Mouse (Mus musculus) embryonic facial prominence, embryonic 14.5 days (tissue): ENCODE measurements around the gene Smcp. TPM values are rescaled to one million over a fixed set of nuclear protein-coding genes. Genes with fewer than 3 reads are reported as not detected.

Source experiments
- ATAC-seq: fragments of 200-750 bp; cut with Nextera tagmentation; 2 replicates; pipeline ENCODE4 v1.8.0; 2017; ENCODE audit warnings: low read depth, moderate number of reproducible peaks, moderate TSS enrichment
- DNase-seq: peaks from one replicate; pipeline ENCODE4 v3.0.0-alpha.2; 2015; ENCODE audit warnings: low spot score
- H3K27ac ChIP-seq: fragments of 300-500 bp; sonication (generic); replicated peaks from 2 replicates; pipeline ENCODE4 v1.5.1; 2014; ENCODE audit warnings: low read depth, mild to moderate bottlenecking, low read length, moderate library complexity
- H3K27me3 ChIP-seq: fragments of 300-500 bp; sonication (generic); replicated peaks from 2 replicates; pipeline ENCODE4 v1.6.1; 2014; ENCODE audit warnings: low read length; ENCODE audit not compliant: control insufficient read depth, insufficient read depth
- H3K36me3 ChIP-seq: fragments of 300-500 bp; sonication (generic); 2 replicates; pipeline ENCODE4 v1.6.1; 2014; ENCODE audit warnings: low read length, mixed read lengths; ENCODE audit not compliant: control insufficient read depth, insufficient read depth
- H3K4me1 ChIP-seq: fragments of 300-500 bp; sonication (generic); 2 replicates; pipeline ENCODE4 v1.6.1; 2014; ENCODE audit warnings: antibody characterized with exemption, low read length; ENCODE audit not compliant: control insufficient read depth, insufficient read depth
- H3K4me2 ChIP-seq: fragments of 300-500 bp; sonication (generic); 2 replicates; pipeline ENCODE4 v1.6.1; 2014; ENCODE audit warnings: low read depth, mild to moderate bottlenecking, low read length, moderate library complexity, mixed read lengths
- H3K4me3 ChIP-seq: fragments of 300-500 bp; sonication (generic); 2 replicates; pipeline ENCODE4 v1.5.1; 2014; ENCODE audit warnings: low read depth, mild to moderate bottlenecking, low read length
- H3K9ac ChIP-seq: fragments of 300-500 bp; sonication (generic); 2 replicates; pipeline ENCODE4 v1.6.1; 2014; ENCODE audit warnings: low read depth, mild to moderate bottlenecking, low read length, moderate library complexity, mixed read lengths
- H3K9me3 ChIP-seq: fragments of 300-500 bp; sonication (generic); 2 replicates; pipeline ENCODE4 v1.6.1; 2016; ENCODE audit warnings: low read length; ENCODE audit not compliant: control insufficient read depth
- WGBS: fragments of 180-500 bp; shearing (Covaris S2); extraction: QIAGEN DNeasy Blood & Tissue Kit; methylation state at CpG from one replicate; pipeline ENCODE4 v1.1.7; 2014; 5-methylcytosine and 5-hydroxymethylcytosine counted together
- polyA plus RNA-seq: library from polyadenylated mRNA; unstranded; fragments of >200 nt; fragmentation: Nextera tagmentation; extraction: Ambion mirVana; gene quantifications from 2 replicates; pipeline ENCODE4 v1.2.1, GENCODE M21; 2014

Gene Smcp
- polyA plus RNA-seq, 1 experiment from 2014 or later: not detected

DNA sequence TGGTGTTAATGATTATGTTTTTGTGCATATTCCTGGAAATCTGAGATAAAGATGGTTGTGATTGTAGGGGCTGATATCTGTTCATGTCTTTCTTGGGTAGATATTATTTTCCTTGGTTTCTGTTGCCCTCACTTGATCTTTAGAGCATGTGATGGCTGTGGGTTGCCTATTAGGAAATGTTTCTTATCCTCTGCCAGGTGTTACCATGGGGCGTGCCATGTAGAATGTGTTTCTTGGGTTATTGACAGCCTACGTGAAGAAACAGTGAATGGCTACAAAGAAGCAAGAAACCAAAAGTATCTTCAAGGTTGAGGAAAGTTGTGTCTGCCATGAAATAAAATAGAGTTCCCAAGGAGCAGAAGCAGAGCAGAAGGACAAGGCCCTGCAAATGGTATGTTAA is 9.6 kb upstream of the Smcp start:
- DNase-seq: no peak
- Histone ChIP-seq H3K27me3 (no peaks in the 10 kb centered on the region), H3K4me3 (no peak overlapping the region), H3K36me3 (no peaks in the 10 kb centered on the region), H3K9me3 (peaks cover 4% of the 10 kb centered on the region; the same call in 1 of the 2 replicates), H3K4me2 (no peak overlapping the region), H3K27ac (no peak overlapping the region), H3K9ac (no peak overlapping the region), H3K4me1 (no peaks in the 10 kb centered on the region)
- WGBS: 84% methylated on average over 2 of the region's 2 CpGs
- no peak for ATAC-seq

DNA sequence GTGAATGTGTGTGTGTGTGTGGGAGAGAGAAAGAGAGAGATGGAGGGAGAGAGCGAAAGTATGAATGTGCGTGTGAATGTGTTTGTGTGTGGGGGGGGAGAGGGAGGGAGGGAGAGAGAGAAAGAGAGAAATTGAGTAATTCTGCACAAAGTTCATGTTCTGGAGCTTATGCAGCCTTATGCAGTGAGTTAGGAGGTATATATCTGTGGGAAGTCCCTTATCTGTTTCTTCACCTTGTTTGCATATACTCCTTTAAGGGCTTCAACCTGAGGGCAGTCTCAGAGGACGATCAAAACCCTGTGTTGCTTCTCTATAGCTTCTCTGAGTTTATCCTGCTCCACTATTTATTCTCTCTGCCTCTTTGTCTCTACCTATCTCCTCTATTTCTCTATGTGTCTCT is 1.6 kb downstream of the Smcp start:
- H3K4me2 ChIP-seq: no peak overlapping the region
- no peaks in the 10 kb centered on the region for H3K36me3 ChIP-seq
- no peaks in the 10 kb centered on the region for H3K4me1 ChIP-seq
- no peak for ATAC-seq
- H3K9ac ChIP-seq: no peak overlapping the region
- no peak overlapping the region for H3K27ac ChIP-seq
- WGBS: 71% methylated on average over 3 of the region's 3 CpGs
- no peak for DNase-seq
- no peaks in the 10 kb centered on the region for H3K27me3 ChIP-seq
- no peaks in the 10 kb centered on the region for H3K9me3 ChIP-seq
- H3K4me3 ChIP-seq: no peak overlapping the region

DNA sequence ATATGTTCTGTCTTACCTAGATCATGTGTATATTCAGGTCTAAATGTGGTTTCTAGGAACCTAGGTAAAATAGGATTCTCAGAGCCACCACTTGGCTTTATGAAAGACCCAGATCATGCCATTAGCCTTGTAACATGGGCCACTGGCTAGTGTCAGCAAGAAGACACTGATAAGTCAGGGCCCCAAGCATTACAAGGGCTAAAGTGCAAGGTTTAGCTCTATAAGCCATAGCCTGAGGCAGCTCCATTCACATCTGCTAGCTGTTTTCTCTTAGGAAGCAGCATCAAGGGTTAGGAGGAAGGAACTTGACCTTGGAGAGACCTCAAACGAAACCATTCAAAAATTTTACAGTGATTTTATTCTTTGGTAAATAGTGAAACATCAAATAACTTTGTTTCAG is 3.7 kb downstream of the Smcp start:
- H3K27me3 ChIP-seq: no peaks in the 10 kb centered on the region
- WGBS: 28% methylated on average over 1 of the region's 1 CpGs
- H3K9ac ChIP-seq: no peak overlapping the region
- no peaks in the 10 kb centered on the region for H3K36me3 ChIP-seq
- no peaks in the 10 kb centered on the region for H3K4me1 ChIP-seq
- no peak for ATAC-seq
- no peak overlapping the region for H3K4me2 ChIP-seq
- H3K9me3 ChIP-seq: no peaks in the 10 kb centered on the region
- no peak for DNase-seq
- H3K27ac ChIP-seq: no peak overlapping the region
- H3K4me3 ChIP-seq: no peak overlapping the region

DNA sequence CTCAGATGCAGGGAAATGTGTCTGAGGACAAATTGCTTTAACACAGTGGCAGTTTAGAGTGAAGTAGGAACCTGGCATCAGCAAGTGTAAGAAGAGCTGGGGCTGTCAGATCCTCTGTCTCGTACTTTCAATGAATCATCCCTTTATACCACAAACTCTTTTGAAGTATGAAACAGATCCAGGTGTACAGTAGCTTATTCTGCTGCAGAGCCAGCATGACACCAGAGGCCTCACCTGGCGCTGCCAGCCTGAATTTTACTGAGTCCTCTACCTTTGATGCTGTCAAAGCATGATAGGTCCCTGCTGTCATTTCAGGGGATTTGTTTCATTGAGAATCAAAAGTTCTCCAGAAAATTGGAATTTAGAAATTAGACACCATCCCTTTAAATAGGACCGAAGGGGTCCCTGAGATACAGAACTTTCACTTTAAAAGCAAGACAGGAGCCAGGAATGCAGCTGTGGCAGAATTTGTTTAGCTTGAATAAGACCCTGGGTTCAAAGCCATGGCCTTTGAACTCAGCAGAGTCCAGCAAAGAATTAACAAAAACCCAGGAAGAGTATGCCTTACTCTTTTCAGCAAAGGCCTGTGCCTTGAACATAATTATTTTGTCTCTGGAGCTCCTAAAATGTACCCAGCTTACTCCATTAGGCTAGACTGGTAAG is 5.5 kb downstream of the Smcp start:
- no peaks in the 10 kb centered on the region for H3K36me3 ChIP-seq
- H3K27ac ChIP-seq: no peak overlapping the region
- no peak overlapping the region for H3K9ac ChIP-seq
- no peaks in the 10 kb centered on the region for H3K27me3 ChIP-seq
- H3K4me3 ChIP-seq: no peak overlapping the region
- 53% methylated on average over 3 of the region's 3 CpGs for WGBS
- ATAC-seq (no peak), DNase-seq (no peak)
- no peaks in the 10 kb centered on the region for H3K9me3 ChIP-seq
- H3K4me2 ChIP-seq: no peak overlapping the region
- no peaks in the 10 kb centered on the region for H3K4me1 ChIP-seq

DNA sequence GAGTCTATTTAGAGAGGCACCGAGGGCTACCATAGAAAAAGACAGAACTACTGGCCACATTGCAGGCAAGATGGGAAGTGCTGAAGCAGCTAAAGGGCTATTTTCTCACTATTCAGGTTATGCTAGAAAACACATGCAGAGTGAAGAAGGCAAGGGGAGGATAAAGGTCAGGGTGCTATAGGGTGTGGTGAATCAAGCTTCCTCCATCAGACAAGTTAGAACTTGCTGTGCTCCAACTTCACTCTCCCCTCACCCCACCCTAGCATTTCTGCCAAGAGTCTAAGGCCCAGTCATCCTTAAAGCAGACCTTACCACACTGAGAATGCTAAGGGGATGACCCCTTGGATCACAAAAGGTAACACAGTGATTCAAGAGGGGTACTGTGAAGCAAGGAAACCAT is 9.3 kb downstream of the Smcp start:
- 76% methylated on average over 1 of the region's 1 CpGs for WGBS
- H3K27me3 ChIP-seq: no peaks in the 10 kb centered on the region
- H3K9me3 ChIP-seq: no peaks in the 10 kb centered on the region
- no peak overlapping the region for H3K4me2 ChIP-seq
- H3K9ac ChIP-seq: no peak overlapping the region
- ATAC-seq (no peak), DNase-seq (no peak)
- H3K4me3 ChIP-seq: no peak overlapping the region
- no peaks in the 10 kb centered on the region for H3K36me3 ChIP-seq
- no peaks in the 10 kb centered on the region for H3K4me1 ChIP-seq
- H3K27ac ChIP-seq: no peak overlapping the region

DNA sequence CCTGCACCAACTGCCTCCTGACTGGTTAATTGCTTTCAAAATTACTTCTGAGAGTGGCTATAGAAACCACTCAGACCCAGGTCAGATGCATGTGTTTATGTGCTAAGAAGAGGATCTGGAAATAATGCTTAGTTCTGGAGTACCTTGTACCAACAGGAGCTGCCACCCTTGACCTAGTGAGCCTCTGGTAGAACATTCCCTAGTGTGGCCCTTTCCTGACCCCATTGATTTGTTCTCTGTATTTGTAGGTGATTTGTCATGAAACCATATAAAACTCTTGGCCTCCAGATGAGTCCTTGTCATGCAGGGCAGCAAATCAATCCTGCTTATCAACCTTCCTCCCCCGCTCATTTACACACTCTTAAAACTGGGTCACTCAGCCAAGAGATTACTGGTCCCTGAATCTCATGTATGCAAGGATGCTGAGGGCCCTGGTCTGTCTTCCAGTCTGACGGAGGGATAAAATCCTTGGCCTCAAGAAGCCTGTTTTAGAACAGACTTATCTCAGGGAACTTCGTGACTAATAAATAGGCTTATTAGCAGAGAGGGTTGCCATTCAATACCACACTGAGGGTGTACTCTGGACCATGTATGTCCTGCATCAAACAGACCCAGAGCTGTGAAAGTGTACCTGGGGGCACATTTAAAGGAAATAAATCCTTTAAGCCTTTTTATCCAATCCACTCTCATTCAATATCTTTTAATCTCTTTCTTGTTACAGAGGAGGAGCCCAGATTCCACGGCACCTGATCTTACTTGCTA is 10.0 kb downstream of the Smcp start:
- H3K9ac ChIP-seq: no peak overlapping the region
- H3K4me1 ChIP-seq: no peaks in the 10 kb centered on the region
- DNase-seq (no peak), ATAC-seq (no peak)
- H3K9me3 ChIP-seq: no peaks in the 10 kb centered on the region
- H3K4me2 ChIP-seq: no peak overlapping the region
- H3K27me3 ChIP-seq: no peaks in the 10 kb centered on the region
- H3K36me3 ChIP-seq: no peaks in the 10 kb centered on the region
- WGBS: 79% methylated on average over 4 of the region's 4 CpGs
- no peak overlapping the region for H3K4me3 ChIP-seq
- H3K27ac ChIP-seq: no peak overlapping the region

DNA sequence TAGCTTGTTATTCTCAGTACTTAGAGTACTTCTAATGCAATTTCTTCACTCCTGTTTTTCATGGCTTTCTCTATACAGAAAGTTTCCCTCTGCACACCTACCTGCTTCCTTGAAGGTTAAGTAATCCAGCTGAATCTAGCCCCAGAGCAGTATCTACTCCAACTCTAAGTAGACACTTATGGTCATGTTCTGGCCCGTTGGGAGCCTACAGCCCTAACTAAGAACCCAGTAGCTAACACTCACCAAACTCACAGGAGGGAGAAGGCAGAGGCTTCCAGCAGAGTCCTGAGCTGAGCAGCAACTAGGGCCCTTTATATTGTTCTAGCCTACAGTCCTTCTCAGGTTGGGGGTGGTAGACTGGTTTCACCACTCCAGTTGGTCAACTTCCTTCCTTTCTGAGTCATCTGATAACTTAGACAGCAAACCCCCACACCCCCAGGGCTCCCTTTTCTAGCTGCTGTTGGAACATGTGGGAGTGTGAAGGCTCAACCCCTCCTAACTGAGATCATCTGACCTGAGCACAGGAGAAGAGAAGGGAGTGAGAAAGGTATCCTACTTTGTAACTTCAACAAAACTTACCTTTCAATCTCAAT is 15.3 kb downstream of the Smcp start, which contains the start of gene Ivl:
Gene Ivl, minus strand, starts transcription at position 287 of the 593 bp plus-strand sequence.
- Histone ChIP-seq H3K4me2 (no peak within 1 kb of the TSS), H3K4me3 (no peak within 1 kb of the TSS), H3K9me3 (no peaks in the 10 kb centered on the region), H3K4me1 (no peaks in the 10 kb centered on the region), H3K27me3 (no peaks in the 10 kb centered on the region), H3K9ac (no peak within 1 kb of the TSS), H3K36me3 (no peaks in the 10 kb centered on the region), H3K27ac (no peak within 1 kb of the TSS)
- 75% methylated on average over 1 of the region's 1 CpGs for WGBS
- no peak for ATAC-seq
- DNase-seq: no peak

DNA sequence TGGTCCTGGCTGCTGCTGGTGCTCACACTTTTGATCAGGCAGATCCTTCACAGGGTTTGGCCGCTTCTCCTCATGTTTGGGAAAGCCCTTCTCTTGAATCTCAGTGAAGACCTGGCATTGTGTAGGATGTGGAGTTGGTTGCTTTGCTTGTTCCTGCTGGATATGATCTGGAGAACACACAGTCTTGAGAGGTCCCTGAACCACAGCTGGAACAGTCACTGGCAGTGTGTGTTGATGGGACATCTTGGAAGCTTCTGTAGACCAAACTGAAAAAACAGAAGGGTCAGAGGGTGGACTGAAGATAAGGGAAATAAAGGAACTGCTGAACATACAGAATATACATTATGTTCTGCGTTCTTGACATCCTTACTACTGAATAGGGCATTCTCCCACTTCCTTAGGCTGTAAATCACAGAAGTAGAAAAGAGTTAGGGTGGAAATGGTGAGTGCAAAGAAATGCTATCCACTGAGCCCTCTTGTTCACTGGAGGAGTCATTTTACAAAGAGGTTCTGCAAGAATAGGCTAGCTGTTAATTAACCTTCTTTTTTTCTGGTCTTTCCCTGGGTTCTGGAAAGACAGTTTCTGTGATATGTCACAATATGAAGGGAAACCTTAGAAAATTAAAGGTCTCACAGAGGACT is 16.2 kb downstream of the Smcp start:
- WGBS: 65% methylated on average over 2 of the region's 2 CpGs
- ATAC-seq (no peak), DNase-seq (no peak)
- Histone ChIP-seq H3K9me3 (no peaks in the 10 kb centered on the region), H3K4me2 (no peak overlapping the region), H3K4me3 (no peak overlapping the region), H3K36me3 (no peaks in the 10 kb centered on the region), H3K4me1 (no peaks in the 10 kb centered on the region), H3K27me3 (no peaks in the 10 kb centered on the region), H3K27ac (no peak overlapping the region), H3K9ac (no peak overlapping the region)
